Mouse (Mus musculus) adrenal gland, postnatal 14 days (tissue): ENCODE measurements around the gene Prrxl1. TPM values are rescaled to one million over a fixed set of nuclear protein-coding genes. Genes with fewer than 3 reads are reported as not detected.
A peak's percentile ranks its signal among the peaks of the same experiment; 100 is the strongest.

Source experiments
- DNase-seq: peaks from one replicate; pipeline ENCODE4 v3.0.0; 2021; ENCODE audit warnings: mixed read lengths
- total RNA-seq: library from RNA; stranded (reverse); gene quantifications from 2 replicates; pipeline ENCODE4 v1.2.3, GENCODE M21; 2021

Gene Prrxl1
- total RNA-seq, 1 experiment from 2014 or later = 0.67 TPM

DNA sequence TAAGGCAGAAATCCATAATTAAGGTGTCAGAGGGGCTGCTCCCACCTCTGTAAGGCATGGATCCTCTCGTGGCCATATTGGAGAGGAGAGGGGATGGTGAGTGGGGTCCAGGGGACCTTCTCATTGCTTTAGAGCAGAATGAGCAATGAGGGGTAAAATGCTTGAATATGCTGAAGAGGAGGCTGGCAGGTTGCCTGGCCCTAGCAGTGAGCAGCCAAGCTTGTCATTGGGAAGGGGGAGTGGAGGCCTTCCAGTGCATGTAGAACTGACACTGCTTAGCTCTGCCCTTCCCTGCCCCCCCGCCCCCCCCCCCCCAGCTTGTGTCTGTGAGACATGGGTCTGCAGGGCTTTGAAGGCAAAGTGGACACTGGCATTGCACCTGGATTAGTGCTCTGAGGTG, 28.1 kb downstream of the Prrxl1 start:
- no peak for DNase-seq

DNA sequence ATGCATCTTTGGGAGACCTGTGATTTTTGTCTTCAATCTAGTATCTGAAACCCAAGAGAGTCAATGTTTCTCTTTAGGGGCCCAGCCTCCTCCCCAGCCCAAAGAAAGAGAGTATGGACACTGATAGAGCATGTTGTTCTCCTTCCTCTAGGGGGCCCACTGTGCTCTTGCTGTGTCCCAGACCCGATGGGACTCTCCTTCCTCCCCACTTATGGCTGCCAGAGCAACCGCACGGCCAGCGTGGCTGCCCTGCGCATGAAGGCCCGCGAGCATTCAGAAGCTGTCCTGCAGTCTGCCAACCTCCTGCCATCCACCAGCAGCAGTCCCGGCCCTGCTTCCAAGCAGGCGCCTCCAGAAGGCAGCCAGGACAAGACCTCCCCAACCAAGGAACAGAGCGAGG, 29.4 kb downstream of the Prrxl1 start:
- DNase-seq = peak; percentile 14

DNA sequence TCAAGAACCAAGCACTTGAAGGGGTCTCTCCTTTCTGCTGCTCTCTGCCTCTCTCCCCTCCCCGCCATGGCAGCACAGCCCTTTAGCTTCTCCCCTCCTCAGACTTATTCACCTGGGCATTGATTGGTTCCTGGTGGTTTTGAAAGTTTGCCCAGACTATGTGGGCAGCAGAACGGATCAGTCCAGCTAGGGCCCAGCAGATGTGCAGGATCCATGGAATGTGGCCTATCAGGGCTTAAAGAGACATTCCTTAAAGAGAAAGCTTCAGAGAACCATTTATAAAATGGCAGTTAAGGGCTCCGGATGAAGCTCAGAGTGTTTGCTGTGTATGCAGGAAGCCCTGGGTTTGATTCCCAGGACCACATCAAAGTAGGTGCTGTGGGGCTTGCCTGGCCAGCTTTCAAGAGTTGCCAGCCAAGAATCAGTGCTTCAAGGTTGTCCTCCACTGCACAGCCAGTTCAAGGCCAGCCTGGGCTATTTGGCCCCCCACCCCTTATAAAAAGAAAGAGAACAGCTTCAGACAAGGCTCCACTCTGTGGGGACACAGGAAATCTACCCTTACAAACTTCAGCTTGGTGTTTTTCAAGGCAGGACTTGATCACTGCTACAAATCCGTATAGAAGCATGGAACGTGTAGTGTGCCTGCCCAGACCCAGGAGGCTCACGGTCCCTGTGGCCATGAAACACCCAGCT, 33.8 kb downstream of the Prrxl1 start:
- peak; percentile 31 for DNase-seq

DNA sequence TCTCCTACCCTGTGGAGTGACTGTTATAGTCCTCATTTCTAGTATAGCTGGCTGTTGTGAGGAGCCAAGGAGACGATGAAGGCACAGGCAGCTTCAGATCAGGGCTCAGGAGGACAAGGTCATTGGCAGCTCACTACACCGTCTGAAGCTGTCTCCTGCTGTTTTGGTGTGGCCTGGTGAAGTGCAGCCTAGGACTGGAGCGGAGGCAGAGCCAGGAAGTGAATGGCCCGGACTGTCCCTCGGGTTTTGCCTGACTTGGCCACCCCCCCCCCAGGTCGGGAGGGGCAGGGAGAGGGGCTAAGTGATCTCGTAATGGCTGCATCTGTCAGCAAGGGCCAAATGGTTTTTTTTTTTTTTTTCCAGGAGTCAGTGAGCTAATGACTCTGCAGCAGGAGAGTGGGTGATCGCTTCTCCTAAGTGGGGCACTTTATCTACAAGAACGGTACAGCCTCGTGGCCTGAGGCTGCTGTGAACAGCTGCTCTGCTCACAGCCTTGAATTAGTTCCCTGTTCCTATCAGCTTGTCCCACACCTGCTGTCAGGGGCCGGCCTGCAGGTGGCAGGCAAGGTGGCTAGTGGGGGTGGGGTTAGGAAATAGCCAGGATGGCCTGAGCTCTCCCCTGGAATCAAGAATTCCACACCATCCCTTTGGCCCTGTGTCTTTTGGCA, 34.9 kb downstream of the Prrxl1 start:
- peak; percentile 42 for DNase-seq

DNA sequence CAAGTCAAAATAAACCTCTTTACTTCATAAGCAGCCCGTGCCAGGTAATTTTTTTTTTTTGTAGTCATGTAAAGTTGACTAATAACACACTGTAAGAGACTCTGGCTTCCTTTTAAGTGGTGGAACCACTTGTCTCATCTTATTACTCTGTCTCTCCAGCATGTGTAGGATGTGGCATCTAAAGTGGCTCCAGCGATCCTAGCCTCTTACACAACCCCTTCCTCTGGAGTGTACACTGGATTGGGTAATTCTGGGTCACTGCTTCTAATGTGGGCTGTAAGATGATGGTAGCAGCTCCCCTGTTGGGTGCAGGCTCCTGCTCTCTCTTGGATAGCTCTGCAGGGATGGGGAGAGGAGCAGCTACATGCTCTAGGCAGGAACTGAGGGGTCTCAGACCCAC, 39.3 kb downstream of the Prrxl1 start:
- DNase-seq = no peak

- no peak for DNase-seq
These were observed 60.6 kb downstream of the Prrxl1 start for GRCm38 (mm10) chr14:32659781-32660180.

DNA sequence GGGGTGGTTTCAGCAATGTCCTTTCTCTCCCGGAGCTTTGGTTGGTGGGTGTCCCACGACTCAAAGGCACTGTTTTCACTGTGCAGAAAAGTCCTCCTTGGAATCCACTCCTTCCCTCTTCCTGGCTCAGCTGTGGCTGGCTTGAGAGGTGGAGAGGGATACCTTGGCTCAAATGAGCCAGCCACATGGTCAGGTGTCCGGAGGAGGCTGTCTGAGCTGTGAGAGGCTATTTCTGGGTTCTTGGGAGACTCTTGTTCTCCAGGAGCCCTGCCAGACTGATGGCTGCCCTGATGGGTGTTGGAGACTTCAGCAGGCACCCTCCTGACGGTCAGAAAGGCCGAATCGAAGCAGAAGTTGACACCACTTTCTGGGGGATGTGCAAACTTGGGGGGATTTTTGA, 63.9 kb downstream of the Prrxl1 start:
- DNase-seq = no peak

GRCm38 (mm10) chr14:32673178-32673577, 74.0 kb downstream of the Prrxl1 start:
- DNase-seq = no peak

GRCm38 (mm10) chr14:32678565-32678964, 79.4 kb downstream of the Prrxl1 start:
- no peak for DNase-seq

- DNase-seq = no peak
These were observed 82.4 kb downstream of the Prrxl1 start for GRCm38 (mm10) chr14:32681603-32682002.

DNA sequence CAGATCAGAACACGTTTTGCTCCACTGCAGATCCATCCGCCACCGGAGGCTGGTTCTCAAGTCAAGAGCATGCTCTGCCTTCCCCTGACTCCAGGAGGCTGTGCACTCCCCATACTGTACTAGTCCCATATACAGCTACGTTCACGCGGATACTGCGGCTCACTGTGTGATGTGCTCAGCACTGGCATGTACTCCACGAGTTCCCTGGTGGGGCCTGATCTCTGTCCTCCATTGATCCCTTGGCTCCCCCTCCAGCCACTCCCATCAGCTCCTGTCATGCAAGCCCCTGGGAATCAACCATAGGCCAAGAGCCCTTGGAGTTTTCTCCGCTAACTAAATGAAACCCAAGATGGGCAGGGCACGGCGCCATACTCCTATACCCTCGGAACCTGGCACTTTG, 83.3 kb downstream of the Prrxl1 start:
- peak; percentile 29 for DNase-seq

DNA sequence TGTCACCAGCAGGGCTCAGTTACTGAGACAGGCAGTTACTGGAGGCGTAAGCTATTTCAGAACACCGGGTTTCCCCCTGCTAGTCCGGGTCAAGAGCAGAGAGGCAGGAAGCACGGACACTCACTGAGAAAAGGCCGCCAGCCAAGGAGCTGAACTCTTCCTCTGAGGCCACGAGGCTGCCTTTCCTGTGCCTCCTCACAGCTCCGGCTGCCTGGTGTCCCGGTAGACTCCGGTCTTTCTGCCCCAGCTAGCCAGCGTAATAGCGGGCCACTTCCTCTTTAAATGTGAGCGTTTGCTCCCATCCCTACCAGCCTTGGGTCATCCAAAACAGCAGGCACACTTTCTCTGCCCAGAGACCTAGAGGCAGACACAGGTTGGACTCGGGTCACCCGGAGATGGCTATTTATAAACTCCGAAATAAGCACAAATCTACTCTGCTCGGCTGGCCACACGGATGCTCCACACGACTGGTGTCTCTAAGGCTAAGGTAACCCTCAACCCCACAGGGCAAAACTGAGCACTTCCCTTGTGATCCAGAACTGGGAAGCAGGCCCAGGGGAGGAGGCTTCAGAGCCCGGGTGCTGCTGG, 84.1 kb downstream of the Prrxl1 start:
- DNase-seq = peak; percentile 65

DNA sequence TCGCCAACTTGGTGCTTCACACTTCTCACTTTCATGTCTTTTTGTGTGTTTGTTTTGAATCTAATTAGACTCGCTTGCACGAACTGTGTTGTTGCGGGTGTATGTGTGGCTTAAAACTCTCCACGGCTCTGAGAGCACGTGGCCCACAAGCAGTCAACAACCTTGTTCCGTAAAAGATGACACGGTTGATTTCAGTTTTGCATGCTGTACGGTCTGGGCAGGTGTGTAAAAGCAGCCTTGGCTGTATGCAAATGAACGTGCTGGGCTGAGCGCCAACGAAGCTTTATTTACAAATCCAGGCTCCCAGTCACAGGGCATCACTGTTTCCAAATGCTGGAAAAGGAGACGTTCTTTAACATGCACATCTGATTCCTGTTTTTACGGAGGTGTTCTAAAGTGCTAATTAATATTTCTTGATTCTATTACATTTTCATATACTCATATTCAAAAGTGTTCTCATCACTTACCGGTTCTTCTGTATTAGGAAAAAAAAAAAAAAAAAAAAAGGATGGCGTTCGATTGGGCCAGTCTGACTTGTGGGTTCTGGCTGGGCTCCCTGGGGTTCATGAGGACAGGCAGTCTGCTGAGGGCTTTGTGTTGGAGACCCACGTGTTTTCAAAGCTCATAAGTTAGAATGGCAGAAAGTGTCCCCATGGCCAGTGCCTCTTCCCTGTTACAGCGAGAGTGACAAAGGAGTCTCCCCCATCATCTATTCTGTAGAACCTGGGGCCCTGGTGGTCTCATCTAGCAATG, 85.0 kb downstream of the Prrxl1 start:
- no peak for DNase-seq

GRCm38 (mm10) chr14:32684735-32685105, 85.5 kb downstream of the Prrxl1 start:
- no peak for DNase-seq

- peak; percentile 21 for DNase-seq
These were observed 86.1 kb downstream of the Prrxl1 start, which contains the start of gene 3425401B19Rik for GRCm38 (mm10) chr14:32685124-32685826. 3425401B19Rik (minus strand) TSS chr14:32685293.

DNA sequence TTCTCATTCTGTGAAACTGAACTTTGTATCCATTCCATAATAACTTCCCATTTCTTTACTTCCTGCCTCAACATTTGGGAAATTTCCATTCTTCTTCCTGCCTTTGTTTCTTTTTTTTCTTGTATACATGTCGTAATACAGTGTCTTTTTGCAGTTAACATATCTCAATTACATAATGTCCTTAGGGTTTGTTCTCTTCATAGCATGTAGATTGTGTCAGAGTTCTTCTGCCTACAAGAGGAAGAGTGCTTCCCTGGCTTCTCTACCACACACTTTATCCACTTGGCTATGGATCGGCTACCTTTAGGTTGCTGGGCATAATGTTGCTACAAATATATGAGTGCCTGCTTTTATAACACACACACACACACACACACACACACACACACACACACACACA, 96.7 kb downstream of the Prrxl1 start:
- no peak for DNase-seq

DNA sequence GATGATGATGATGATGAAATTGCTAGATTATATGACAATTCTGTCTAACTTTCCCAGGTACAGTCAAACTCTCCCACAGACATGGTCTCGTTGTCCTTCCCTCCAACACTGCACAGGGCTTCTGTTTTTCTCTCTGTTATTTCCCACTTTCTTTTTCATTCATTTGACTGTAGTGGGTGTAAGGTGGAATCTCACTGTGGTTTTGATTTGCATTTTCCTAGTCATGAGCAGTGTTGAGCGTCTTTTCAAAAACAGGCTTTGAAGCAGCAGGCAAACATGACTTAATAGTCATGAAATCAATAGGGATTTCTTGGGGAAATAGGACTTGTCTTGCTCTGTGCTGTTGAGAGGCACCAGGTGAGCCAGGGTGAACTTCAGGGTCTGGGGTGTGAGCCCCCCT, 97.1 kb downstream of the Prrxl1 start:
- no peak for DNase-seq

DNA sequence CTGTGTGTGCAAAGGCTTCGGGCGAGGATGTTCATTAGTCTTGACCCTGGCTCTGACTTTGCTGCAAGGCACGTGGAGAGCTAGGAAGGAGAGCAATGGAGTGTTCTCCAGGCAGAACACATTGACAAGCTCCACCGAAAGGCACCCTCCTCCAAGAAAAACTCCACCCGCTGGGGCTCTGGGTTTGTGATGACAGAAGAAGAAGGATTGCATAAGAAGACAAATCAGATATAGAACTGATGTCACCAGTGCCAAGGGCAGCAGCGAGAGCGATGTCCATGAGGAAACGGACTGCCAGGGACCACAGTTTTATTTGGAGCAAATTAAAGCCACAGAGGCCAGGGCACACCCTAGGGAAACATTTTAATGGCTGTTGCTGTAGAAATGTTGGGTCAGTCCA, 98.6 kb downstream of the Prrxl1 start:
- DNase-seq = peak; percentile 70

DNA sequence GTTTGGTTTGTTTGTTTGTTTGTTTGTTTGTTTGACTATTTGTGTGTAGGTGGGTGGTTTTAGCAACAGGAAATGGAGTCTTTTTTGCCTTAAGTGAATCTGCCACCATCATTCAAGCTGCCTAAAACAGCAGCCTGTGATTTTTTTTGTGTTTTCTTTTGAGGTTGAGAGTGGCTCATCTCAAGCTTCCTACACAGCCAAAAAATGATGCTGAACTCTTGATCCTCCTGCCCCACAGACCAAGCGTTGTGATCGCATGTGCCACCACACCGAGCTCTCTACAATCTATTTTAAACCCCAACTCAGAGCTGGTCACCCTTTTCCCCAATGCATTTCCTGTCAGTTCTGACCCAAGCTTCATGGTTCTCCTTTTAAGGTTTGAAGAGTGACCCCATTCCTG, 99.3 kb downstream of the Prrxl1 start:
- no peak for DNase-seq
